Mouse (Mus musculus) spleen, adult 2 months (tissue): ENCODE data around the gene Mmp15.

Experiments
- CTCF ChIP-seq: fragments of 200-500 bp; IDR thresholded peaks from 2 replicates; pipeline ENCODE4 v1.5.1; 2011; ENCODE audit warnings: mild to moderate bottlenecking, inconsistent platforms; ENCODE audit not compliant: insufficient read depth, insufficient read length, insufficient replicate concordance; ENCODE audit errors: extremely low read depth
- POLR2A ChIP-seq: fragments of 200-500 bp; IDR thresholded peaks from 2 replicates; pipeline ENCODE4 v1.6.1; 2011; ENCODE audit warnings: low read depth, low read length, inconsistent platforms

DNA sequence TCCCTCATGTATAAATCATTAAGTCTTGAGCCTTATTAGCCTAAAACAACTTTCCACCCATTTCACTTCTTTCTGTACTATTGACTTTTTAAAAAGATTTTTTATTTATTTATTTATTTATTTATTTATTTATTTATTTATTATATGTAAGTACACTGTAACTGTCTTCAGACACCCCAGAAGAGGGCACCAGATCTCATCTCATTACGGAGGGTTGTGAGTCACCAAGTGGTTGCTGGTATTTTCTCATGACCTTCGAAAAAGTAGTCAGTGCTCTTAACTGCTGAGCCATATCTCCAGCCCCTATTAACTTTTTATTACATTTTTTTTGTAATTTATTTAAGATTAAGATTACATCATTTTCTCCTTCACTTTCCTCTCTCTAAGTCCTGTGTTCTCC is 37.4 kb upstream of the Mmp15 start:
- TF ChIP-seq CTCF: no peak
- TF ChIP-seq POLR2A: no peak
